8 mouse cellular contexts compared by ENCODE assay signal in genomic region chr11:121201436-121202198, GRCm38 (mm10). TPM values are rescaled to one million over a fixed set of nuclear protein-coding genes. Genes with fewer than 3 reads are reported as not detected.
DNase-seq lines count a peak whose midpoint lies in the region; TF ChIP-seq lines count a peak whose summit lies in the region.

No protein-coding gene starts in this region.

- H3K9ac ChIP-seq in heart, adult 2 months (ENCODE audit: low read depth, low read length) = no peak overlapping the region

- no peak overlapping the region for H3K27ac ChIP-seq in heart, adult 2 months

- TF ChIP-seq CTCF in heart, adult 2 months (IDR thresholded peaks at IDR 0.05) = peak; percentile 68

- no peak for DNase-seq in heart, adult 2 months
- no peak for DNase-seq in heart, adult 11 months
- DNase-seq in right cerebral cortex, adult 2 months (ENCODE audit: low spot score in 2 of 2) = peak; percentile 31 to 52
- no peak for DNase-seq in right cerebral cortex, postnatal 36 days (ENCODE audit: low spot score in 2 of 2)
- peak; percentile 66 to 77 for DNase-seq in cerebellum, postnatal 10 days
- DNase-seq in left cerebral cortex, postnatal 4 days = peak; percentile 27
- peak; percentile 19 for DNase-seq in thymus, postnatal 25 days
- no peak for DNase-seq in urinary bladder, postnatal 36 days (ENCODE audit: low spot score in 2 of 2)

- no peaks in the 10 kb centered on the region for H3K27me3 ChIP-seq in heart, adult 2 months (ENCODE audit: control insufficient read depth, insufficient read depth, low read length)

- H3K4me3 ChIP-seq in heart, adult 2 months = no peak overlapping the region

- H3K4me1 ChIP-seq in heart, adult 2 months (ENCODE audit: control insufficient read depth, insufficient read depth, low read length) = no peaks in the 10 kb centered on the region; the same call in 1 of the 2 replicates

- no peak for TF ChIP-seq EP300 in heart, adult 2 months (IDR thresholded peaks at IDR 0.05; ENCODE audit: insufficient read depth, low read depth, low read length)

- H3K36me3 ChIP-seq in heart, adult 2 months (ENCODE audit: control insufficient read depth, insufficient read depth, low read length) = no peaks in the 10 kb centered on the region

- intact Hi-C loops in heart, adult 2 months (cut with DNase I) = loop anchor here (2.0 to 5.0 kb wide), 2 partner anchors 139 to 185 kb away; partner anchors contain the start of gene Sectm1b
- intact Hi-C loops in left cerebral cortex, postnatal 4 days (cut with DNase I) = no loop called here

- no peak for TF ChIP-seq POLR2A in heart, adult 2 months (IDR thresholded peaks at IDR 0.05; ENCODE audit: insufficient read depth, low read depth, low read length)

- no peaks in the 10 kb centered on the region for H3K79me2 ChIP-seq in heart, adult 2 months (replicated peaks; ENCODE audit: control insufficient read depth, insufficient read depth, low read length)

- 42% methylated on average over 11 of the region's 11 CpGs for WGBS in heart, adult 2 months

RNA-seq across cellular contexts. Expression of gene Hexdc, which starts 2.6 kb away (rescaled TPM):
- 1 to 10 TPM; 6.7 to 7.6 TPM for total RNA-seq in heart, adult 2 months (2021)
- 10.1 and 15.6 TPM in 2 replicates for polyA plus RNA-seq in heart, adult 2 months (2012; rRNA removed)
- total RNA-seq in left cerebral cortex, postnatal 4 days (2021) = 10 to 100 TPM; 54.9 to 57.3 TPM

RNA-seq across cellular contexts. Expression of gene Ogfod3, which starts 2.9 kb away (rescaled TPM):
- total RNA-seq in heart, adult 2 months (2021) = 10 to 100 TPM; 15.8 to 19.8 TPM
- 12.5 and 15.8 TPM in 2 replicates for polyA plus RNA-seq in heart, adult 2 months (2012; rRNA removed)
- 1 to 10 TPM; 7.7 to 8.0 TPM for total RNA-seq in left cerebral cortex, postnatal 4 days (2021)

RNA-seq across cellular contexts. Expression of gene Cybc1, which starts 27.5 kb away (rescaled TPM):
- 1 to 10 TPM; 7.6 TPM for total RNA-seq in heart, adult 2 months (2021)
- polyA plus RNA-seq in heart, adult 2 months (2012; rRNA removed) = 10.4 and 15.2 TPM in 2 replicates
- total RNA-seq in left cerebral cortex, postnatal 4 days (2021) = 10 to 100 TPM; 24.0 to 27.3 TPM

RNA-seq across cellular contexts. Expression of gene Narf, which starts 35.4 kb away (rescaled TPM):
- 100 to 1,000 TPM in 1 of 2 experiments, 10 to 100 TPM in 1; 76.7 to 102 TPM for total RNA-seq in heart, adult 2 months (2021)
- 91.4 and 145 TPM in 2 replicates for polyA plus RNA-seq in heart, adult 2 months (2012; rRNA removed)
- total RNA-seq in left cerebral cortex, postnatal 4 days (2021) = 10 to 100 TPM; 70.6 to 73.2 TPM

RNA-seq across cellular contexts. Expression of gene Uts2r, which starts 41.5 kb away (rescaled TPM):
- under 1 TPM; 0.20 to 0.37 TPM for total RNA-seq in heart, adult 2 months (2021)
- polyA plus RNA-seq in heart, adult 2 months (2012; rRNA removed) = 1.9 and 3.2 TPM in 2 replicates
- not detected for total RNA-seq in left cerebral cortex, postnatal 4 days (2021)

Comparison
In these comparisons a context has a peak if more than half of its experiments do, and no peak if none do; other contexts are left out.
1. DNase-seq: peak in right cerebral cortex, adult 2 months (2 of 2), cerebellum, postnatal 10 days (2 of 2), left cerebral cortex, postnatal 4 days (single experiment) and thymus, postnatal 25 days (single experiment); none in heart, adult 2 months (0 of 2), heart, adult 11 months (single experiment), right cerebral cortex, postnatal 36 days (0 of 2) and urinary bladder, postnatal 36 days (0 of 2).
2. RNA of gene Hexdc, which starts 2.6 kb away (total RNA-seq): 54.9 to 57.3 TPM in left cerebral cortex, postnatal 4 days; 6.7 to 7.6 TPM in heart, adult 2 months; every median in the first group is over 4 times any median in the second.